Mouse (Mus musculus) forebrain, postnatal 0 days (tissue): ENCODE measurements around the gene Dusp1. TPM values are rescaled to one million over a fixed set of nuclear protein-coding genes. Genes with fewer than 3 reads are reported as not detected.

ENCODE experiments used
- ATAC-seq: fragments of 200-750 bp; cut with Nextera tagmentation; 2 replicates; pipeline ENCODE4 v1.8.0; 2017; ENCODE audit warnings: mild to moderate bottlenecking, moderate library complexity
- DNase-seq: peaks from one replicate; pipeline ENCODE4 v3.0.0-alpha.2; 2015
- H3K27ac ChIP-seq: fragments of 300-500 bp; sonication (generic); 2 replicates; pipeline ENCODE4 v1.5.1; 2014; ENCODE audit warnings: low read depth, mild to moderate bottlenecking, antibody characterized with exemption, low read length, moderate library complexity, mixed read lengths
- H3K27me3 ChIP-seq: fragments of 300-500 bp; sonication (generic); 2 replicates; pipeline ENCODE4 v1.6.1; 2014; ENCODE audit warnings: mild to moderate bottlenecking, low read length, mixed read lengths; ENCODE audit not compliant: insufficient read depth
- H3K36me3 ChIP-seq: fragments of 300-500 bp; sonication (generic); 2 replicates; pipeline ENCODE4 v1.6.1; 2014; ENCODE audit warnings: mild to moderate bottlenecking, moderate library complexity; ENCODE audit not compliant: insufficient read depth
- H3K4me1 ChIP-seq: fragments of 300-500 bp; sonication (generic); 2 replicates; pipeline ENCODE4 v1.6.1; 2014; ENCODE audit warnings: antibody characterized with exemption; ENCODE audit not compliant: insufficient read depth
- H3K4me2 ChIP-seq: fragments of 300-500 bp; sonication (generic); 2 replicates; pipeline ENCODE4 v1.6.1; 2014; ENCODE audit warnings: low read depth, mild to moderate bottlenecking, moderate library complexity
- H3K4me3 ChIP-seq: fragments of 300-500 bp; sonication (generic); 2 replicates; pipeline ENCODE4 v1.5.1; 2014; ENCODE audit warnings: low read depth, low read length, mixed read lengths
- H3K9ac ChIP-seq: fragments of 300-500 bp; sonication (generic); 2 replicates; pipeline ENCODE4 v1.6.1; 2014; ENCODE audit warnings: mild to moderate bottlenecking
- H3K9me3 ChIP-seq: fragments of 300-500 bp; sonication (generic); 2 replicates; pipeline ENCODE4 v1.6.1; 2016; ENCODE audit warnings: low read length
- CTCF ChIP-seq: sonication (generic); IDR thresholded peaks from 2 replicates; pipeline ENCODE4 v1.5.1; 2016; ENCODE audit warnings: antibody characterized with exemption, control low read depth, low read depth
- WGBS: fragments of 180-500 bp; shearing (Covaris S2); extraction: QIAGEN DNeasy Blood & Tissue Kit; methylation state at CpG from one replicate; pipeline ENCODE4 v1.1.7; 2014; 5-methylcytosine and 5-hydroxymethylcytosine counted together
- microRNA-seq, 2 experiments: library from miRNA; unstranded; fragments of <30 nt; microRNA quantifications; one replicate each; pipeline ENCODE4; 2016
- polyA plus RNA-seq: library from polyadenylated mRNA; unstranded; fragments of >200 nt; fragmentation: Nextera tagmentation; extraction: Ambion mirVana; gene quantifications from 2 replicates; pipeline ENCODE4 v1.2.1, GENCODE M21; 2015
- total RNA-seq: library from RNA; depleted of rRNA; stranded (reverse); fragments of >200 nt; gene quantifications from 2 replicates; pipeline ENCODE4 v1.2.3, GENCODE M21; 2014; rRNA removed

Gene Dusp1
- total and polyA plus RNA-seq, 2 experiments from 2014 or later, result 36.0 to 41.0 TPM

- Histone ChIP-seq H3K27me3 (no peaks in the 10 kb centered on the region), H3K4me3 (no peak overlapping the region), H3K9me3 (no peaks in the 10 kb centered on the region), H3K36me3 (no peaks in the 10 kb centered on the region), H3K4me2 (no peak overlapping the region), H3K4me1 (no peaks in the 10 kb centered on the region), H3K27ac (no peak overlapping the region), H3K9ac (no peak overlapping the region)
- no peak for DNase-seq
- ATAC-seq, result no peak
- 76% methylated on average over 9 of the region's 9 CpGs for WGBS
- no peak for TF ChIP-seq CTCF
These were observed 97.4 kb downstream of the Dusp1 start for GRCm38 (mm10) chr17:26464481-26464880.

- no peak for TF ChIP-seq CTCF
- Histone ChIP-seq H3K36me3 (no peaks in the 10 kb centered on the region), H3K4me3 (no peak overlapping the region), H3K4me2 (no peak overlapping the region), H3K9ac (no peak overlapping the region), H3K27ac (no peak overlapping the region), H3K27me3 (no peaks in the 10 kb centered on the region), H3K9me3 (no peaks in the 10 kb centered on the region), H3K4me1 (no peaks in the 10 kb centered on the region)
- no peak for ATAC-seq
- WGBS, result 47% methylated on average over 4 of the region's 4 CpGs
- DNase-seq, result no peak
These were observed 97.9 kb downstream of the Dusp1 start for GRCm38 (mm10) chr17:26463984-26464383.

- WGBS, result 85% methylated on average over 5 of the region's 5 CpGs
- Histone ChIP-seq H3K27me3 (no peaks in the 10 kb centered on the region), H3K4me3 (no peak overlapping the region)
These were observed 98.5 kb downstream of the Dusp1 start for GRCm38 (mm10) chr17:26463432-26463831.

GRCm38 (mm10) chr17:26462634-26463170 lies 99.2 kb downstream of the Dusp1 start:
- H3K4me2 ChIP-seq, result peak overlapping the region; percentile 31; the same call in 1 of the 2 replicates
- peak; percentile 97 for TF ChIP-seq CTCF
- H3K9ac ChIP-seq, result no peak overlapping the region
- no peak overlapping the region for H3K27ac ChIP-seq
- DNase-seq, result peak; percentile 86
- no peak overlapping the region for H3K4me3 ChIP-seq
- peak; percentile 30; the same call in 1 of the 2 replicates for ATAC-seq
- no peaks in the 10 kb centered on the region for H3K27me3 ChIP-seq
- H3K9me3 ChIP-seq, result no peaks in the 10 kb centered on the region
- 32% methylated on average over 12 of the region's 12 CpGs for WGBS
- H3K36me3 ChIP-seq, result no peaks in the 10 kb centered on the region
- H3K4me1 ChIP-seq, result no peaks in the 10 kb centered on the region

More at GRCm38 (mm10) chr17:26463432-26463831, 98.5 kb downstream of the Dusp1 start:
- no peak overlapping the region for H3K4me2 ChIP-seq
- no peak overlapping the region for H3K9ac ChIP-seq
- no peaks in the 10 kb centered on the region for H3K9me3 ChIP-seq
- H3K36me3 ChIP-seq, result no peaks in the 10 kb centered on the region
- ATAC-seq (no peak), DNase-seq (no peak)
- H3K4me1 ChIP-seq, result no peaks in the 10 kb centered on the region
- no peak overlapping the region for H3K27ac ChIP-seq
- TF ChIP-seq CTCF, result no peak

GRCm38 (mm10) chr17:26458049-26458448 lies 103.9 kb downstream of the Dusp1 start:
- Histone ChIP-seq H3K36me3 (no peaks in the 10 kb centered on the region), H3K27me3 (no peaks in the 10 kb centered on the region), H3K4me3 (no peak overlapping the region), H3K4me2 (no peak overlapping the region), H3K9me3 (no peaks in the 10 kb centered on the region), H3K4me1 (no peaks in the 10 kb centered on the region), H3K27ac (no peak overlapping the region), H3K9ac (no peak overlapping the region)
- ATAC-seq (no peak), DNase-seq (no peak)
- TF ChIP-seq CTCF, result no peak
- WGBS, result 55% methylated on average over 7 of the region's 7 CpGs

- Histone ChIP-seq H3K27me3 (no peaks in the 10 kb centered on the region), H3K4me1 (no peaks in the 10 kb centered on the region), H3K9me3 (no peaks in the 10 kb centered on the region), H3K36me3 (no peaks in the 10 kb centered on the region), H3K4me2 (no peak overlapping the region), H3K27ac (no peak overlapping the region), H3K4me3 (no peak overlapping the region), H3K9ac (no peak overlapping the region)
- ATAC-seq (no peak), DNase-seq (no peak)
- no peak for TF ChIP-seq CTCF
These were observed 104.4 kb downstream of the Dusp1 start for GRCm38 (mm10) chr17:26457506-26457905.

Small RNAs within 50 kb of the gene (microRNA-seq; reads per million reads assigned to microRNA genes)
- 0 reads per million in 2 experiments for gene Gm22420

Other genes with a start within 250 kb of the Dusp1 start
- 59.1 and 74.1 TPM in 2 replicates for gene Neurl1b, start 147.3 kb downstream of the Dusp1 start, total RNA-seq
- 2.2 and 3.9 TPM in 2 replicates for gene Neurl1b, start 147.3 kb downstream of the Dusp1 start, polyA plus RNA-seq
- 137 and 186 TPM in 2 replicates for gene Ergic1, start 639 bp downstream of the Dusp1 start, total RNA-seq
- gene Ergic1, start 639 bp downstream of the Dusp1 start, polyA plus RNA-seq, result 103 and 106 TPM in 2 replicates
- gene Atp6v0e, start 101.1 kb upstream of the Dusp1 start, total RNA-seq, result 60.2 and 71.9 TPM in 2 replicates
- 106 and 139 TPM in 2 replicates for gene Atp6v0e, start 101.1 kb upstream of the Dusp1 start, polyA plus RNA-seq
- gene Crebrf, start 153.5 kb upstream of the Dusp1 start, total RNA-seq, result 26.0 and 31.4 TPM in 2 replicates
- 7.2 and 11.0 TPM in 2 replicates for gene Crebrf, start 153.5 kb upstream of the Dusp1 start, polyA plus RNA-seq
- 57.5 and 60.0 TPM in 2 replicates for gene Bnip1, start 218.9 kb upstream of the Dusp1 start, total RNA-seq
- 39.4 and 52.0 TPM in 2 replicates for gene Bnip1, start 218.9 kb upstream of the Dusp1 start, polyA plus RNA-seq